Mouse (Mus musculus) ES-E14 (cell line): ENCODE data around the gene Cars2. TPM values are rescaled to one million over a fixed set of nuclear protein-coding genes. Genes with fewer than 3 reads are reported as not detected.
"Not testable (repeated sequence)": the region's sequence is repeated elsewhere in the genome, so short reads cannot be mapped to it uniquely, and the experiment has no call there.

Source experiments
- DNase-seq: peaks from one replicate; pipeline ENCODE4 v3.0.0-alpha.2; 2013; ENCODE audit warnings: low read depth, low spot score
- H3K27ac ChIP-seq: 2 replicates; pipeline ENCODE4 v1.5.1; 2012; ENCODE audit warnings: low read depth, mild to moderate bottlenecking, low read length, moderate library complexity, mixed read lengths; ENCODE audit not compliant: poor library complexity, insufficient read depth, severe bottlenecking
- H3K36me3 ChIP-seq: 2 replicates; pipeline ENCODE4 v1.6.1; 2012; ENCODE audit warnings: mild to moderate bottlenecking, low read length, moderate library complexity, mixed read lengths; ENCODE audit not compliant: control insufficient read depth, poor library complexity, insufficient read depth, severe bottlenecking
- H3K4me1 ChIP-seq, 2 experiments: fragments of 150-350 bp in 1 of 2; sonication (generic) in 1 of 2; 2 replicates each; pipeline ENCODE4 v1.6.1; 2012; ENCODE audit warnings: low read length in 2 of 2, mild to moderate bottlenecking in 1 of 2, mixed read lengths in 1 of 2; ENCODE audit not compliant: control insufficient read depth in 2 of 2, insufficient read depth in 2 of 2, poor library complexity in 1 of 2
- H3K4me3 ChIP-seq, 2 experiments: fragments of 150-350 bp in 1 of 2; sonication (generic) in 1 of 2; 2 replicates each; pipeline ENCODE4 v1.5.1; 2012; ENCODE audit warnings: low read length in 2 of 2, low read depth in 1 of 2, mild to moderate bottlenecking in 1 of 2, mixed read lengths in 1 of 2; ENCODE audit not compliant: insufficient read depth in 1 of 2, poor library complexity in 1 of 2, severe bottlenecking in 1 of 2
- H3K9ac ChIP-seq: 2 replicates; pipeline ENCODE4 v1.6.1; 2012; ENCODE audit warnings: low read depth, mild to moderate bottlenecking, low read length, mixed read lengths; ENCODE audit not compliant: poor library complexity, insufficient read depth, severe bottlenecking
- H3K9me3 ChIP-seq: fragments of 150-350 bp; sonication (generic); 2 replicates; pipeline ENCODE4 v1.6.1; 2012; ENCODE audit warnings: low read depth, mild to moderate bottlenecking, low read length; ENCODE audit not compliant: control insufficient read depth, insufficient read depth
- CHD2 ChIP-seq: IDR thresholded peaks from 2 replicates; pipeline ENCODE4 v1.6.1; 2014; ENCODE audit warnings: mild to moderate bottlenecking, low read depth, low read length, inconsistent platforms
- HCFC1 ChIP-seq: IDR thresholded peaks from 2 replicates; pipeline ENCODE4 v1.6.1; 2012; ENCODE audit warnings: low read length, inconsistent platforms, borderline replicate concordance; ENCODE audit not compliant: insufficient read depth
- MAFK ChIP-seq: IDR thresholded peaks from 2 replicates; pipeline ENCODE4 v1.6.1; 2014; ENCODE audit warnings: mild to moderate bottlenecking, low read depth, low read length, inconsistent platforms; ENCODE audit not compliant: insufficient read depth
- ZC3H11A ChIP-seq: IDR thresholded peaks from 2 replicates; pipeline ENCODE4 v1.6.1; 2012; ENCODE audit warnings: low read depth, mild to moderate bottlenecking, inconsistent platforms, low read length, borderline replicate concordance
- ZNF384 ChIP-seq: IDR thresholded peaks from 2 replicates; pipeline ENCODE4 v1.6.1; 2012; ENCODE audit warnings: low read depth, low read length, inconsistent platforms
- in situ Hi-C, 2 experiments: fragments of 600-800 bp; cut with MboI; formaldehyde crosslinking; loops; one replicate each; pipeline ENCODE4 v1.15.1; 2025; ENCODE audit warnings: low sequenced_read_pairs in 2 of 2, inconsistent platforms in 1 of 2; ENCODE audit not compliant: unreplicated experiment in 2 of 2
- total RNA-seq: library from RNA; depleted of rRNA; stranded (reverse); fragments of 300-350 nt; gene quantifications from 2 replicates; pipeline ENCODE4 v1.2.3, GENCODE M21; 2012

Gene Cars2
- total RNA-seq, 1 experiment, result 34.6 TPM

DNA sequence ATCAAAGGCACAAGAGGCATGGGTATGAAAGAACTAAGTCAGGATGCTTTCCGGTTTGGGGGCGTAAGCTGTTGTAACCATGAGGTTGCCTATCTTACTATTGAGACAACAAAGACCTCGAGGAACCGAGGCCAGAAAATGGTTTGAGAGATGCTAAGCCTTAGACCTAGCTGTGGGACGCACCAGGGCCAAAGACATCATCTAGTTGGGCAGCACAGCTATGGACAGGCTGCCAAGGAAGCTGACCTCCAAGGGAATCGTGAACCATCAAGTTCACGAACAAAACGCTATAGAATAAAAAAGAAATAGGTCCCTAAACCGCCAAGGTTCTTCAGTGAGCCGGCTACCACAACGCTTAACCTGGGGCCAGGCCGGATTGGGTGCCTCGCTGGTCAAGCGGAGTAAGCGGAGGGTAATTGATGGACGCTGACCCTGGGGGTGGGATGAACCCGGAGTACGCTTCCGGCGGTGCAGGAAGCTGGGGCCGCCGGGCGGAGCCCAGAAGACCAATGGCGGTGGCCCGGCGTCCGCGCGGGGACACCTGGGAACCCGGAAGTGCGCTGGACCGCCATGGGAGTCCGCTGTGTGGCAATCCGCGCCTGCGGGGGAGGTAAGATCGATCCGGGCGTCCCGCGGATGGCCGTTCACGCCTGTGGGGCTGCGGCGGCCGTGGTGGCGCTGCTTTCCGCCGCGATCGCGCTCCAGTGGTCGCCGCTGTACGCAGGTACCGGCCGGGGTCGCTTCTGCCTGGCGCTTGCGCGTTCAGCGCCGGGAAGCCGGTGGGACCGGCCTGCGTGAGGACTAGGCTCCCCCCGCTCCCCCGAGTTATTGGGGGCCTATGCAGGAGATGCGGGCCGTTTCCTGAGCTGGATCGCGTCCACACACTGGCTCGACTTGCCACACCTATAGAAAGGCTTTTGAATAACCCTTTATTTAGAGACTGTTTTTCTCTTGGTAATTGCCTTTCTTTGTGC lies 53.3 kb downstream of the Cars2 start, which contains the start of gene Naxd:
Gene Naxd, plus strand, starts transcription at position 490 of the 974 bp plus-strand sequence.
- no peak for DNase-seq
- peak within 1 kb of the TSS; percentile 94 for H3K9ac ChIP-seq
- in situ Hi-C loops, result loop anchor here in 1 of 2 experiments (25.0 kb wide), 1 partner anchor 890 kb away; the partner anchor contains the start of gene Sox1
- TF ChIP-seq HCFC1 (peak; percentile 69; the same call in 1 of the 2 replicates), CHD2 (no peak), MAFK (no peak), ZC3H11A (no peak)
- no peaks in the 10 kb centered on the region for H3K9me3 ChIP-seq
- peaks cover 0 to 5% of the 10 kb centered on the region in 2 experiments; a peak in 2 of 4 replicates for H3K4me1 ChIP-seq
- H3K36me3 ChIP-seq, result no peaks in the 10 kb centered on the region; the same call in 1 of the 2 replicates
- H3K27ac ChIP-seq, result peak within 1 kb of the TSS; percentile 30
- H3K4me3 ChIP-seq, result peak within 1 kb of the TSS; percentile 83 to 96

DNA sequence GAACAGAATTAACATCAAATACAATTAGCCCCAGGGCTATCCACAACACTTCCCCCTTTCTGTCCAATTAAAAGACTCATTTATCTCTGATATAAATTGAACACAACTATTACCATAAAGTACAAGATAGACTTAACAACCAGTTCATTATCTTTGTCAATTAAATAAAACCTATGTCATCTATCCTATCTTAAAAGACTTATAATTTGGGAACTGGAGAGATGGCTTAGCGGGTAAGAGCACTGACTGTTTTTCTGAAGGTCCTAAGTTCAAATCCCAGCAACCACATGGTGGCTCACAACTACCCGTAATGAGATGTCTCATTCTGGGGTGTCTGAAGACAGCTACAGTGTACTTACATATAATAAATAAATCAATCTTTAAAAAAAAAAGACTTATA lies 58.2 kb downstream of the Cars2 start:
- not testable (repeated sequence) for H3K4me3 ChIP-seq, DNase-seq, H3K27ac ChIP-seq, H3K9me3 ChIP-seq, H3K4me1 ChIP-seq, H3K36me3 ChIP-seq, H3K9ac ChIP-seq
- in situ Hi-C loops, result loop anchor here in 1 of 2 experiments (25.0 kb wide), 1 partner anchor 895 kb away; the partner anchor contains the start of gene Sox1

DNA sequence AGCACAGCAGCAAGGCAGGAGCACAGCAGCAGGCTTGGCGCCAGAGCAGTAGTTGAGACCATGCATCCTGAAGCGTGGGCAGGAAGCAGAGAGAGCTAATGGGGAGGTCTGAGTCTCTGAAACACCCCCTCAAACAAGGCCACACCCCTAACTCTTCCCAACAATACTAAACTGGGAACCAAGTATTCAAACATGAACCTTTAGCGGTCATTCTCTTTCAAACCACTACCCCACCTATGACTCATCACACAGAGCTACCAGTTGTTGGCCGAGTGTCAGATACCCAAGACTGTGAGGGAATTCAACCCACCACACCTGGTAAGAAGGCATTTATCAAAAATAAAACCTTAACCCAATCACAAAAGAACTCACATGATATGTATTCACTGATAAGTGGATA lies 63.4 kb downstream of the Cars2 start:
- no peaks in the 10 kb centered on the region for H3K9me3 ChIP-seq
- in situ Hi-C loops, result loop anchor here in 1 of 2 experiments (25.0 kb wide), 1 partner anchor 900 kb away; the partner anchor contains the start of gene Sox1
- TF ChIP-seq MAFK, result no peak
- no peak for TF ChIP-seq ZC3H11A
- TF ChIP-seq CHD2, result no peak
- no peak for TF ChIP-seq HCFC1
- no peak for TF ChIP-seq ZNF384
- H3K36me3 ChIP-seq, result no peaks in the 10 kb centered on the region
- H3K9ac ChIP-seq, result no peak overlapping the region
- no peak overlapping the region for H3K27ac ChIP-seq
- H3K4me1 ChIP-seq, result peaks cover 0 to 2% of the 10 kb centered on the region in 2 experiments; a peak in 1 of 4 replicates
- DNase-seq, result no peak
- no peak overlapping the region for H3K4me3 ChIP-seq

DNA sequence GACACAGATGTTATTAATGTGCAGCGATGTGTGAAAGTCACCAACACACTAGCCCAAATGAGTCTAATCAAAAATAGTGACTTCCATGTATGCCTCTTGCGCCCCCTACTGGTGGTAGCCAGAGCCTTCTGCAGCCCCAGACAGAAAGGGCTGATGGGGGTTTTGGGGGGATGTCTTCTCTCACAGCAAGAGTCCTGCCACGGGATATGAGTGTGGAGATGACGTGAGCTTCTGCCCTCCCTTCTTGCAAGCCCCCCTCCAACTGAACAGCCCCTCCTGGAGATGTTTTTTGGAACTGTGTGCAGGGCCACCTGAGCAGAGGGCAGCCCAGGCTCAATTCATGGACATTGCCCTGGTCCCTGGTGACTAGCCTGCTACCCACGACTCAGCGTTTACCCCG lies 64.4 kb downstream of the Cars2 start:
- no peak for DNase-seq
- H3K9ac ChIP-seq, result no peak overlapping the region
- H3K36me3 ChIP-seq, result no peaks in the 10 kb centered on the region
- in situ Hi-C loops, result loop anchor here in 1 of 2 experiments (25.0 kb wide), 1 partner anchor 901 kb away; the partner anchor contains the start of gene Sox1
- no peaks in the 10 kb centered on the region for H3K9me3 ChIP-seq
- H3K4me3 ChIP-seq, result no peak overlapping the region
- H3K4me1 ChIP-seq, result peaks cover 0 to 5% of the 10 kb centered on the region in 2 experiments; a peak in 1 of 4 replicates
- H3K27ac ChIP-seq, result no peak overlapping the region
- TF ChIP-seq MAFK (no peak), ZNF384 (no peak), CHD2 (no peak), ZC3H11A (0 out of 2 replicates have a peak, but pooled peaks have one; percentile 14), HCFC1 (no peak)
